Comparison of ENCODE assay signal across 8 mouse cellular contexts in genomic region chr2:19657881-19658589, GRCm38 (mm10). TPM values are rescaled to one million over a fixed set of nuclear protein-coding genes. Genes with fewer than 3 reads are reported as not detected.
DNase-seq lines count a peak whose midpoint lies in the region; ATAC-seq and TF ChIP-seq lines count a peak whose summit lies in the region.

No protein-coding gene starts in this region.

- peak overlapping the region; percentile 66 for H3K4me3 ChIP-seq in forebrain, embryonic 11.5 days (ENCODE audit: low read depth, low read length)
- peak overlapping the region; percentile 80 for H3K4me3 ChIP-seq in neural tube, embryonic 13.5 days
- peak overlapping the region; percentile 93 for H3K4me3 ChIP-seq in testis, adult 2 months (ENCODE audit: control insufficient read depth, low read depth, low read length)

- H3K27me3 ChIP-seq in forebrain, embryonic 11.5 days (ENCODE audit: control insufficient read depth, insufficient read depth, low read length), result peaks cover 14% of the 10 kb centered on the region
- peaks cover 34% of the 10 kb centered on the region for H3K27me3 ChIP-seq in neural tube, embryonic 13.5 days
- no peaks in the 10 kb centered on the region for H3K27me3 ChIP-seq in testis, adult 2 months (ENCODE audit: control insufficient read depth, insufficient read depth, low read length)

- H3K4me1 ChIP-seq in forebrain, embryonic 11.5 days (replicated peaks; ENCODE audit: control insufficient read depth, insufficient read depth, low read length), result peaks cover 2% of the 10 kb centered on the region; the same call in 1 of the 2 replicates
- peaks cover 21% of the 10 kb centered on the region for H3K4me1 ChIP-seq in neural tube, embryonic 13.5 days (replicated peaks)
- no peaks in the 10 kb centered on the region; the same call in none of the 2 replicates for H3K4me1 ChIP-seq in testis, adult 2 months (ENCODE audit: control insufficient read depth, insufficient read depth, low read length)

- no peaks in the 10 kb centered on the region for H3K9me3 ChIP-seq in forebrain, embryonic 11.5 days (ENCODE audit: control insufficient read depth, low read length)
- H3K9me3 ChIP-seq in neural tube, embryonic 13.5 days, result no peaks in the 10 kb centered on the region

- H3K9ac ChIP-seq in forebrain, embryonic 11.5 days (ENCODE audit: low read length), result peak overlapping the region; percentile 67
- H3K9ac ChIP-seq in neural tube, embryonic 13.5 days, result peak overlapping the region; percentile 85

- peak; percentile 87 for ATAC-seq in forebrain, embryonic 11.5 days (replicated peaks; ENCODE audit: low FRiP score)
- peak; percentile 91 for ATAC-seq in neural tube, embryonic 13.5 days (ENCODE audit: low read depth)

- no peaks in the 10 kb centered on the region for H3K36me3 ChIP-seq in forebrain, embryonic 11.5 days (ENCODE audit: control insufficient read depth, insufficient read depth, low read length)
- H3K36me3 ChIP-seq in neural tube, embryonic 13.5 days, result no peaks in the 10 kb centered on the region
- no peaks in the 10 kb centered on the region for H3K36me3 ChIP-seq in testis, adult 2 months (ENCODE audit: control insufficient read depth, insufficient read depth, low read length)

- no peak for TF ChIP-seq POLR2A in testis, adult 2 months (IDR thresholded peaks at IDR 0.05; ENCODE audit: control insufficient read depth, low read depth, low read length)

- under 1% methylated on average over 79 of the region's 108 CpGs for WGBS in forebrain, embryonic 11.5 days
- under 1% methylated on average over 107 of the region's 108 CpGs for WGBS in neural tube, embryonic 13.5 days

- DNase-seq in B cell, adult 2 months, result peak; percentile 72 to 79
- peak; percentile 78 for DNase-seq in adrenal gland, adult 2 months
- DNase-seq in forebrain, embryonic 11.5 days (ENCODE audit: low spot score), result peak; percentile 84
- DNase-seq in heart, postnatal 10 days, result peak; percentile 69 to 73
- peak; percentile 71 to 80 for DNase-seq in kidney, postnatal 4 days
- peak; percentile 63 to 64 for DNase-seq in lung, adult 18-20 months

- intact Hi-C loops in heart, postnatal 10 days (cut with DNase I), result loop anchor here (2.0 to 5.0 kb wide), 3 partner anchors 47 to 131 kb away; no protein-coding TSS in a partner anchor

- H3K4me2 ChIP-seq in forebrain, embryonic 11.5 days (ENCODE audit: low read depth, low read length, severe bottlenecking), result peak overlapping the region; percentile 87
- H3K4me2 ChIP-seq in neural tube, embryonic 13.5 days, result peak overlapping the region; percentile 70

- peak overlapping the region; percentile 57 for H3K27ac ChIP-seq in forebrain, embryonic 11.5 days (ENCODE audit: low read depth, low read length)
- H3K27ac ChIP-seq in neural tube, embryonic 13.5 days (replicated peaks), result peak overlapping the region; percentile 89
- peak overlapping the region; percentile 96 for H3K27ac ChIP-seq in testis, adult 2 months (ENCODE audit: control insufficient read depth, insufficient read depth, low read depth, low read length)

- no peak for TF ChIP-seq CTCF in testis, adult 2 months (IDR thresholded peaks at IDR 0.05; ENCODE audit: control insufficient read depth, insufficient read depth, insufficient replicate concordance, low read depth, low read length)

RNA-seq across cellular contexts. Expression of gene Otud1, which starts 0.5 kb away (rescaled TPM):
- total RNA-seq in adrenal gland, adult 2 months (2021), result 1 to 10 TPM; 6.8 to 7.2 TPM
- 18.9 and 27.3 TPM in 2 replicates for polyA plus RNA-seq in adrenal gland, adult 2 months (2012; rRNA removed)
- polyA plus RNA-seq in forebrain, embryonic 11.5 days (2014; fragmentation: Nextera tagmentation; extraction: Ambion mirVana), result 0.80 and 1.00 TPM in 2 replicates
- total RNA-seq in heart, postnatal 10 days (2021), result 10 to 100 TPM; 18.9 to 20.1 TPM
- polyA plus RNA-seq in neural tube, embryonic 13.5 days (2015; fragmentation: Nextera tagmentation; extraction: Ambion mirVana), result 1.0 and 1.7 TPM in 2 replicates
- 12.8 and 14.6 TPM in 2 replicates for polyA plus RNA-seq in testis, adult 2 months (2012; rRNA removed)

Comparison
In these comparisons a context has a peak if more than half of its experiments do, and no peak if none do; other contexts are left out.
1. Peak in every context shown above with its lines: DNase-seq, ATAC-seq, H3K4me3 ChIP-seq and H3K27ac ChIP-seq.